Mouse (Mus musculus): ENCODE measurements around the gene Arrdc5.

DNA sequence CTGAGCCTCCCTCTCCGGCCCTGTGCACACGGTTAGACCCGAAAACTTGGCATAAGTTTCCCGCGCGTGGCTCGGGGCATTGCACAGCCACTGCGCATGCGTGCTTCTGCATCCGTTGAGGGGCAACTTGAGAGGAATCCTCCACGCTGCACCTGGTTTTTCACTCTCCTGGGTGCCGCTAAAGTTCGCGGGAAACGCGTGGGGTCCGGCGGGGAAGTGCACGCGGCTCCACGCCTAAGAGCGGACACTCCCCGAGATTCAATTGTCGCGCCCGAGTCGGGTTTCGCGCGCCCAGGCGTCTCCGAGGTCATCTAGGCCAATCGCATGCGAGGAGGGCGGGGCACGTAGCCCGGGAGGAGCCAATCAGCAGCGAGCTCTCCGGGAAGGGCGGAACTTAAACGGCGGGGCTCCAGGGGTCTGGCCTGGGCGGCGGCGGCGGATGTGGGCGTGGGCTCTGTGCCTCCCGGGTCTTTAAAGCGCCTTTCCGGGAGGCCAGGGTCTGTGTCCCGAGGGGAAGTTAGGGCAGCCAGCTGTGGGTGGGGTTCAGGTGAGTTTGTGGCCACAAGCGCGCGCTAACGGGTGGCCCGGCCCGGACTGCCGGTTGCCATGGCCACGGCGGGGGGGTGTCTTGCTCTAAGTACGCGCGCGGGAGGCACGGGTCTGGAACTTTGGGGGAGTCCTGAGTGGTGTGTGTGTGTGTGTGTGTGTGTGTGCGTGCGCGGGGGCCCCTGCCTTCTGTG lies 3.9 kb upstream of the Arrdc5 start:
- TF ChIP-seq CTCF (IDR thresholded peaks at IDR 0.05; ENCODE audit: borderline replicate concordance, insufficient read depth, low read length), result no peak
- TF ChIP-seq POLR2A (IDR thresholded peaks at IDR 0.05; ENCODE audit: low read depth, low read length), result peak; percentile 44

Measured in embryonic fibroblast, embryonic 13.5 days (primary cell).